ENCODE assay signal across 17 mouse cellular contexts in genomic region chr3:61294855-61295254, GRCm38 (mm10).
DNase-seq lines count a peak whose midpoint lies in the region; ATAC-seq lines count a peak whose summit lies in the region.
"Had no signal": no experiment of that assay in that cellular context is flagged by ENCODE, and none has a peak within 500 bp of the region (broad histone marks: within the 10 kb centered on the region; RNA-seq: fewer than 3 reads in every experiment).

No protein-coding gene starts in this region.

- no peaks in the 10 kb centered on the region for H3K27me3 ChIP-seq in hindbrain, embryonic 13.5 days
- H3K27me3 ChIP-seq: embryonic facial prominence, embryonic 15.5 days; hindbrain, embryonic 12.5 days; limb, embryonic 12.5 days; lung, embryonic 15.5 days; neural tube, embryonic 15.5 days had no signal

- H3K9ac ChIP-seq in hindbrain, embryonic 13.5 days, result no peak overlapping the region
- H3K9ac ChIP-seq: embryonic facial prominence, embryonic 15.5 days; hindbrain, embryonic 12.5 days; limb, embryonic 12.5 days; lung, embryonic 15.5 days; neural tube, embryonic 15.5 days had no signal

- H3K4me1 ChIP-seq in hindbrain, embryonic 13.5 days (replicated peaks), result no peaks in the 10 kb centered on the region
- H3K4me1 ChIP-seq: embryonic facial prominence, embryonic 15.5 days; hindbrain, embryonic 12.5 days; limb, embryonic 12.5 days; lung, embryonic 15.5 days; neural tube, embryonic 15.5 days had no signal

- DNase-seq in lung, postnatal 25 days (ENCODE audit: low spot score), result peak; percentile 27
- no peak for DNase-seq in lung, postnatal 10 days
- peak; percentile 85 for DNase-seq in adipocyte (ENCODE audit: low spot score)
- no peak for DNase-seq in adrenal gland, adult 2 months
- no peak for DNase-seq in spleen, postnatal 14 days (ENCODE audit: low spot score in 2 of 2)
- DNase-seq: adrenal gland, postnatal 14 days; cerebellum, adult 11 months; kidney, postnatal 36 days; layer of hippocampus, postnatal 36 days had no signal

- no peak overlapping the region for H3K4me3 ChIP-seq in hindbrain, embryonic 13.5 days
- H3K4me3 ChIP-seq: embryonic facial prominence, embryonic 15.5 days; hindbrain, embryonic 12.5 days; limb, embryonic 12.5 days; lung, embryonic 15.5 days; neural tube, embryonic 15.5 days had no signal

- no peak overlapping the region for H3K4me2 ChIP-seq in hindbrain, embryonic 13.5 days
- H3K4me2 ChIP-seq: embryonic facial prominence, embryonic 15.5 days; hindbrain, embryonic 12.5 days; limb, embryonic 12.5 days; lung, embryonic 15.5 days; neural tube, embryonic 15.5 days had no signal

- no peak overlapping the region for H3K27ac ChIP-seq in hindbrain, embryonic 13.5 days
- H3K27ac ChIP-seq: embryonic facial prominence, embryonic 15.5 days; hindbrain, embryonic 12.5 days; limb, embryonic 12.5 days; lung, embryonic 15.5 days; neural tube, embryonic 15.5 days had no signal

- no peaks in the 10 kb centered on the region for H3K9me3 ChIP-seq in hindbrain, embryonic 13.5 days
- H3K9me3 ChIP-seq: embryonic facial prominence, embryonic 15.5 days; hindbrain, embryonic 12.5 days; limb, embryonic 12.5 days; lung, embryonic 15.5 days; neural tube, embryonic 15.5 days had no signal

- 84% methylated on average over 6 of the region's 6 CpGs for WGBS in hindbrain, embryonic 13.5 days

- no peaks in the 10 kb centered on the region for H3K36me3 ChIP-seq in hindbrain, embryonic 13.5 days
- H3K36me3 ChIP-seq: embryonic facial prominence, embryonic 15.5 days; hindbrain, embryonic 12.5 days; limb, embryonic 12.5 days; lung, embryonic 15.5 days; neural tube, embryonic 15.5 days had no signal

- ATAC-seq in hematopoietic stem cell, adult 5-6 weeks (replicated peaks in 1 of 2; ENCODE audit: insufficient read depth in 1 of 2, low FRiP score in 2 of 2, low TSS enrichment in 1 of 2, low read depth in 1 of 2, poor library complexity in 2 of 2, severe bottlenecking in 2 of 2), result peak; percentile 82 to 84
- ATAC-seq in hindbrain, embryonic 13.5 days (ENCODE audit: low FRiP score), result no peak
- ATAC-seq: intestine, embryonic 16.5 days had no signal

Comparison
In these comparisons a context has a peak if more than half of its experiments do, and no peak if none do; other contexts are left out.
1. DNase-seq: peak in lung, postnatal 25 days (single experiment) and adipocyte (single experiment); none in lung, postnatal 10 days (single experiment), adrenal gland, adult 2 months (single experiment) and spleen, postnatal 14 days (0 of 2).